Mouse (Mus musculus) embryonic facial prominence, embryonic 11.5 days (tissue): ENCODE data around the gene Rtkn2. TPM values are rescaled to one million over a fixed set of nuclear protein-coding genes. Genes with fewer than 3 reads are reported as not detected.

Source experiments
- ATAC-seq: fragments of 200-750 bp; cut with Nextera tagmentation; replicated peaks from 2 replicates; pipeline ENCODE4 v1.8.0; 2017; ENCODE audit warnings: low read depth; ENCODE audit not compliant: insufficient number of reproducible peaks, low FRiP score, low TSS enrichment
- DNase-seq: peaks from one replicate; pipeline ENCODE4 v3.0.0-alpha.2; 2015; ENCODE audit warnings: low spot score
- H3K27ac ChIP-seq: fragments of 300-500 bp; sonication (generic); replicated peaks from 2 replicates; pipeline ENCODE4 v1.5.1; 2014; ENCODE audit warnings: mild to moderate bottlenecking, low read depth, low read length, control low read depth
- H3K27me3 ChIP-seq: fragments of 300-500 bp; sonication (generic); 2 replicates; pipeline ENCODE4 v1.6.1; 2014; ENCODE audit warnings: mild to moderate bottlenecking, low read length, moderate library complexity, mixed read lengths; ENCODE audit not compliant: control insufficient read depth, insufficient read depth
- H3K36me3 ChIP-seq: fragments of 300-500 bp; sonication (generic); replicated peaks from 2 replicates; pipeline ENCODE4 v1.6.1; 2014; ENCODE audit warnings: low read depth, mild to moderate bottlenecking, low read length, moderate library complexity, mixed read lengths; ENCODE audit not compliant: control insufficient read depth, insufficient read depth
- H3K4me1 ChIP-seq: fragments of 300-500 bp; sonication (generic); 2 replicates; pipeline ENCODE4 v1.6.1; 2014; ENCODE audit warnings: low read length, mixed read lengths; ENCODE audit not compliant: control insufficient read depth, insufficient read depth
- H3K4me2 ChIP-seq: fragments of 300-500 bp; sonication (generic); 2 replicates; pipeline ENCODE4 v1.6.1; 2014; ENCODE audit warnings: low read depth, mild to moderate bottlenecking, control low read depth, low read length, moderate library complexity
- H3K4me3 ChIP-seq: fragments of 300-500 bp; sonication (generic); 2 replicates; pipeline ENCODE4 v1.5.1; 2014; ENCODE audit warnings: low read depth, low read length, control low read depth
- H3K9ac ChIP-seq: fragments of 300-500 bp; sonication (generic); replicated peaks from 2 replicates; pipeline ENCODE4 v1.6.1; 2014; ENCODE audit warnings: mild to moderate bottlenecking, control low read depth, low read length
- H3K9me3 ChIP-seq: fragments of 300-500 bp; sonication (generic); replicated peaks from 2 replicates; pipeline ENCODE4 v1.6.1; 2016; ENCODE audit warnings: mild to moderate bottlenecking, low read length, inconsistent platforms, mixed read lengths; ENCODE audit not compliant: control insufficient read depth
- WGBS: fragments of 180-500 bp; shearing (Covaris S2); extraction: QIAGEN DNeasy Blood & Tissue Kit; methylation state at CpG from one replicate; pipeline ENCODE4 v1.1.7; 2014; 5-methylcytosine and 5-hydroxymethylcytosine counted together
- polyA plus RNA-seq: library from polyadenylated mRNA; unstranded; fragments of >200 nt; fragmentation: Nextera tagmentation; extraction: Ambion mirVana; gene quantifications from 2 replicates; pipeline ENCODE4 v1.2.1, GENCODE M21; 2014

The Rtkn2 gene
- polyA plus RNA-seq, result 12.7 and 14.2 TPM in 2 replicates

GRCm38 (mm10) chr10:67979401-67980157 lies at the start of gene Rtkn2:
Rtkn2 (plus strand) TSS chr10:67979570.
- ATAC-seq, result peak; percentile 99
- H3K4me2 ChIP-seq, result peak within 1 kb of the TSS; percentile 90
- peak within 1 kb of the TSS; percentile 72 for H3K9ac ChIP-seq
- peak within 1 kb of the TSS; percentile 56; the same call in 1 of the 2 replicates for H3K27ac ChIP-seq
- H3K4me3 ChIP-seq, result peak within 1 kb of the TSS; percentile 75
- DNase-seq, result peak; percentile 97
- no peaks in the 10 kb centered on the region for H3K27me3 ChIP-seq
- no peaks in the 10 kb centered on the region for H3K9me3 ChIP-seq
- H3K36me3 ChIP-seq, result no peaks in the 10 kb centered on the region
- H3K4me1 ChIP-seq, result no peaks in the 10 kb centered on the region
- WGBS, result under 1% methylated on average over 54 of the region's 57 CpGs

GRCm38 (mm10) chr10:67931328-67931727 lies 48.0 kb upstream of the Rtkn2 start:
- Histone ChIP-seq H3K4me3 (no peak overlapping the region), H3K27me3 (no peaks in the 10 kb centered on the region), H3K9me3 (no peaks in the 10 kb centered on the region), H3K4me1 (no peaks in the 10 kb centered on the region), H3K27ac (no peak overlapping the region), H3K4me2 (no peak overlapping the region), H3K9ac (no peak overlapping the region), H3K36me3 (no peaks in the 10 kb centered on the region)
- DNase-seq, result no peak
- WGBS, result 80% methylated on average over 4 of the region's 4 CpGs
- no peak for ATAC-seq

GRCm38 (mm10) chr10:67932780-67933179 lies 46.6 kb upstream of the Rtkn2 start:
- Histone ChIP-seq H3K4me1 (no peaks in the 10 kb centered on the region), H3K9ac (no peak overlapping the region), H3K27ac (no peak overlapping the region), H3K9me3 (no peaks in the 10 kb centered on the region), H3K36me3 (no peaks in the 10 kb centered on the region), H3K4me2 (no peak overlapping the region), H3K4me3 (no peak overlapping the region), H3K27me3 (no peaks in the 10 kb centered on the region)
- DNase-seq (no peak), ATAC-seq (no peak)
- 85% methylated on average over 11 of the region's 11 CpGs for WGBS

GRCm38 (mm10) chr10:67936944-67937343 lies 42.4 kb upstream of the Rtkn2 start:
- Histone ChIP-seq H3K4me3 (no peak overlapping the region), H3K27ac (no peak overlapping the region), H3K27me3 (no peaks in the 10 kb centered on the region), H3K36me3 (no peaks in the 10 kb centered on the region), H3K9ac (no peak overlapping the region), H3K4me2 (no peak overlapping the region), H3K4me1 (no peaks in the 10 kb centered on the region), H3K9me3 (no peaks in the 10 kb centered on the region)
- WGBS, result 75% methylated on average over 4 of the region's 4 CpGs
- ATAC-seq (no peak), DNase-seq (no peak)

- Histone ChIP-seq H3K27me3 (no peaks in the 10 kb centered on the region), H3K4me2 (no peak overlapping the region), H3K4me1 (no peaks in the 10 kb centered on the region), H3K9me3 (no peaks in the 10 kb centered on the region), H3K9ac (no peak overlapping the region), H3K36me3 (no peaks in the 10 kb centered on the region), H3K27ac (no peak overlapping the region), H3K4me3 (no peak overlapping the region)
- no peak for DNase-seq
- WGBS, result 84% methylated on average over 5 of the region's 5 CpGs
- no peak for ATAC-seq
Observed at GRCm38 (mm10) chr10:67937775-67938174, 41.6 kb upstream of the Rtkn2 start.

- 77% methylated on average over 12 of the region's 12 CpGs for WGBS
- no peaks in the 10 kb centered on the region for H3K27me3 ChIP-seq
- no peaks in the 10 kb centered on the region for H3K4me1 ChIP-seq
- H3K27ac ChIP-seq, result no peak overlapping the region
- no peak for DNase-seq
- no peak for ATAC-seq
- no peak overlapping the region for H3K4me2 ChIP-seq
- H3K4me3 ChIP-seq, result no peak overlapping the region
- H3K9ac ChIP-seq, result no peak overlapping the region
- no peaks in the 10 kb centered on the region for H3K36me3 ChIP-seq
- no peaks in the 10 kb centered on the region for H3K9me3 ChIP-seq
Observed at GRCm38 (mm10) chr10:67939546-67939945, 39.8 kb upstream of the Rtkn2 start.

GRCm38 (mm10) chr10:67943513-67943912 lies 35.9 kb upstream of the Rtkn2 start:
- Histone ChIP-seq H3K36me3 (no peaks in the 10 kb centered on the region), H3K4me1 (no peaks in the 10 kb centered on the region), H3K4me2 (no peak overlapping the region), H3K9me3 (no peaks in the 10 kb centered on the region), H3K4me3 (no peak overlapping the region), H3K27ac (no peak overlapping the region), H3K27me3 (no peaks in the 10 kb centered on the region), H3K9ac (no peak overlapping the region)
- 84% methylated on average over 4 of the region's 4 CpGs for WGBS
- DNase-seq (no peak), ATAC-seq (no peak)

- ATAC-seq (no peak), DNase-seq (no peak)
- H3K4me3 ChIP-seq, result no peak overlapping the region
- no peaks in the 10 kb centered on the region for H3K4me1 ChIP-seq
- H3K9ac ChIP-seq, result no peak overlapping the region
- H3K27me3 ChIP-seq, result no peaks in the 10 kb centered on the region
- no peaks in the 10 kb centered on the region for H3K9me3 ChIP-seq
- no peaks in the 10 kb centered on the region for H3K36me3 ChIP-seq
- no peak overlapping the region for H3K4me2 ChIP-seq
- 81% methylated on average over 8 of the region's 8 CpGs for WGBS
- no peak overlapping the region for H3K27ac ChIP-seq
Observed at GRCm38 (mm10) chr10:67950059-67950748, 29.2 kb upstream of the Rtkn2 start.
